Mouse (Mus musculus) brain, adult 10 weeks (tissue): ENCODE data around the gene Six2. TPM values are rescaled to one million over a fixed set of nuclear protein-coding genes. Genes with fewer than 3 reads are reported as not detected.

Source experiments
- polyA plus RNA-seq: library from polyadenylated mRNA; stranded (reverse); fragments of 350-450 nt; fragmentation: Illumina TruSeq; extraction: RNeasy Lipid Tissue Mini Kit (QIAGEN cat#74804); gene quantifications from one replicate; pipeline ENCODE4 v1.2.3, GENCODE M21; 2015; ENCODE audit warnings: low read depth, low replicate concordance

Six2 gene
- polyA plus RNA-seq: 0.33 TPM

DNA sequence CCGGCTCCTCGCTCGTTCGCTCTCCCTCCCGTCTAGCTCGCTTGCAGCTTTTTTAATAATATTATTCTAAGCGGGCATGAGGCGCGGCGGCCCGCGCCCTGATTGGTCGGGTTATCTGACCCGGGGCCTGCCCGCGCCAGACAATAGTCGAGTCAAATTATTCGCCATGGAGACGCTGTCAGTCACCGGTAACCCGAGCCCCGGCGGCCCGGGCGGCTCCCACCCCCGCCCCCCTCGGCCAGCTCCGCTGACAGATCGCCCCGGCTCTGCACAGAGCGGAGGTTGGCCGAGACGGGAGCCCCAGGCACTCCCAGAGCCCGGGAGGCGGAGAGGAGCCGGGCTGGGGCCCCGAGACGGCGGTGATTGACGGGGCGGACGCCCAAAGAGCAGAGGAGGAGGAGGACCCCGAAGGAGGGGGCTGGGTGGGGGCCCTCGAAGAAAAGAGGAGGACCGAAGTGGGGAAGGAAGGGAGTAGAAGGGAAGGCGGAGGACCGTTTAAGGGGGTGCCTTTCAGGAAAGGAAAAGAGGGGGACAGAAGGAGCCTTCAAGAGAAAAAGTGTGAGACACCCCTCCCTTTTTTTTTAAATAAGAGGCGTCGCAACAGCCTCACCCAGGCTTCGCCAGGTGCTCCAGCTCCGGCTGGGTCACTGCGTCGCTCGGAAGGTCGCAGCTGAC is at the start of gene Six2:
Gene Six2 (minus strand): TSS at position 39 of the 675 bp plus-strand sequence.

Other genes starting within 250 kb of the Six2 start
- gene Six3, start 74.7 kb downstream of the Six2 start, polyA plus RNA-seq: 8.4 TPM